Mouse (Mus musculus): ENCODE data around the gene Kif26b. TPM values are rescaled to one million over a fixed set of nuclear protein-coding genes. Genes with fewer than 3 reads are reported as not detected.

Gene Kif26b
- polyA plus RNA-seq, 1 experiment, result not detected

- 53% methylated on average over 31 of the region's 31 CpGs for WGBS
- no peak overlapping the region for H3K4me3 ChIP-seq (ENCODE audit: insufficient read depth, low read depth, low read length)
- TF ChIP-seq CTCF (IDR thresholded peaks at IDR 0.05; ENCODE audit: insufficient read depth, low read depth, low read length) (no peak), POLR2A (IDR thresholded peaks at IDR 0.05; ENCODE audit: insufficient read depth, low read depth, low read length) (no peak)
- H3K4me1 ChIP-seq (ENCODE audit: control insufficient read depth, insufficient read depth, low read length), result peaks cover 8% of the 10 kb centered on the region
- no peak overlapping the region for H3K27ac ChIP-seq (ENCODE audit: insufficient read depth, low read depth, low read length)
Measured at GRCm38 (mm10) chr1:178917194-178917902, 388.4 kb downstream of the Kif26b start.

DNA sequence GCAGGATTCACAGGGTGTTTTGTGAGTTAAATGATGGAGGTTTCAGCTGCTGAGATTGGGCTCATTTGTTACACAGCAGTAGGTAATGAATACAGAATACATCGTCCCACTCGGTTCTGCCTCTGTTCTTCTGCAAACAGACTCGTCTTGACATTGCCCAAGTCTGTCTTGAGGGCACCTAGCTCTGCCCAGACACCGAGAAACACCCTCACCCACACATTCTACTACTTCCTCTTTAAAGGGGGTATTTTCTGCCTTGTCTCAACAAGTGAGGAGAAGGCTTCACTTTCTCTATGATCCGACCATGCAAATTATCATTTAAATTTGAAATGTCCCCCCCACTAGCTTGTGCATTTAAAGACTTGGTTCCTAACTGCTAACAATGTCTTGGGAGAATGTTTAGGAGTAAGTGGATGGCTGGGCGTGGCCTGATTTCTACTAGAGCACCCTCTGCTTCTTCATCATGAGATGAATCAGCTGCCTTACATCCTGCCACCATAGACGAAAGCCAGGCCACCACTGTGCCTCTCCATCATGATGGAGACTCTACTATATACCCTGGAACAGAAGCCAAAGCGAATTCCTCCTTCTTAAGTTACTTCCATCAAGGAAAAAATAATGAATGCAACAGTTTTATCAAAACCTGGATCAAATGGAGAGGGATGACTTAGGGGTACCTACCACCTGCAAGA lies 395.7 kb downstream of the Kif26b start:
- H3K4me3 ChIP-seq (ENCODE audit: insufficient read depth, low read depth, low read length), result no peak overlapping the region
- WGBS, result 90% methylated on average over 8 of the region's 8 CpGs

GRCm38 (mm10) chr1:178929531-178929930 lies 400.6 kb downstream of the Kif26b start:
- Histone ChIP-seq H3K4me1 (ENCODE audit: control insufficient read depth, insufficient read depth, low read length) (no peaks in the 10 kb centered on the region), H3K27ac (ENCODE audit: insufficient read depth, low read depth, low read length) (no peak overlapping the region), H3K4me3 (ENCODE audit: insufficient read depth, low read depth, low read length) (no peak overlapping the region)
- 83% methylated on average over 4 of the region's 4 CpGs for WGBS
- no peak for TF ChIP-seq POLR2A (IDR thresholded peaks at IDR 0.05; ENCODE audit: insufficient read depth, low read depth, low read length)

More for the DNA sequence above, 395.7 kb downstream of the Kif26b start:
- Histone ChIP-seq H3K4me1 (ENCODE audit: control insufficient read depth, insufficient read depth, low read length) (no peaks in the 10 kb centered on the region), H3K27ac (ENCODE audit: insufficient read depth, low read depth, low read length) (no peak overlapping the region)
- TF ChIP-seq CTCF (IDR thresholded peaks at IDR 0.05; ENCODE audit: insufficient read depth, low read depth, low read length), result no peak
- no peak for TF ChIP-seq POLR2A (IDR thresholded peaks at IDR 0.05; ENCODE audit: insufficient read depth, low read depth, low read length)

GRCm38 (mm10) chr1:178933953-178934637 lies 405.2 kb downstream of the Kif26b start:
- WGBS, result 73% methylated on average over 6 of the region's 6 CpGs
- no peak for TF ChIP-seq CTCF (IDR thresholded peaks at IDR 0.05; ENCODE audit: insufficient read depth, low read depth, low read length)
- TF ChIP-seq POLR2A (IDR thresholded peaks at IDR 0.05; ENCODE audit: insufficient read depth, low read depth, low read length), result no peak

GRCm38 (mm10) chr1:178936457-178936856 lies 407.5 kb downstream of the Kif26b start:
- 68% methylated on average over 4 of the region's 4 CpGs for WGBS
- Histone ChIP-seq H3K4me3 (ENCODE audit: insufficient read depth, low read depth, low read length) (no peak overlapping the region), H3K27ac (ENCODE audit: insufficient read depth, low read depth, low read length) (no peak overlapping the region), H3K4me1 (ENCODE audit: control insufficient read depth, insufficient read depth, low read length) (no peaks in the 10 kb centered on the region)
- TF ChIP-seq POLR2A (IDR thresholded peaks at IDR 0.05; ENCODE audit: insufficient read depth, low read depth, low read length) (no peak), CTCF (IDR thresholded peaks at IDR 0.05; ENCODE audit: insufficient read depth, low read depth, low read length) (no peak)

More at GRCm38 (mm10) chr1:178933953-178934637, 405.2 kb downstream of the Kif26b start:
- no peak overlapping the region for H3K27ac ChIP-seq (ENCODE audit: insufficient read depth, low read depth, low read length)
- no peaks in the 10 kb centered on the region for H3K4me1 ChIP-seq (ENCODE audit: control insufficient read depth, insufficient read depth, low read length)
- H3K4me3 ChIP-seq (ENCODE audit: insufficient read depth, low read depth, low read length), result no peak overlapping the region

- H3K4me1 ChIP-seq (ENCODE audit: control insufficient read depth, insufficient read depth, low read length), result no peaks in the 10 kb centered on the region
- no peak for TF ChIP-seq POLR2A (IDR thresholded peaks at IDR 0.05; ENCODE audit: insufficient read depth, low read depth, low read length)
- TF ChIP-seq CTCF (IDR thresholded peaks at IDR 0.05; ENCODE audit: insufficient read depth, low read depth, low read length), result no peak
- WGBS, result 94% methylated on average over 2 of the region's 2 CpGs
Measured at GRCm38 (mm10) chr1:178936976-178937375, 408.1 kb downstream of the Kif26b start.

DNA sequence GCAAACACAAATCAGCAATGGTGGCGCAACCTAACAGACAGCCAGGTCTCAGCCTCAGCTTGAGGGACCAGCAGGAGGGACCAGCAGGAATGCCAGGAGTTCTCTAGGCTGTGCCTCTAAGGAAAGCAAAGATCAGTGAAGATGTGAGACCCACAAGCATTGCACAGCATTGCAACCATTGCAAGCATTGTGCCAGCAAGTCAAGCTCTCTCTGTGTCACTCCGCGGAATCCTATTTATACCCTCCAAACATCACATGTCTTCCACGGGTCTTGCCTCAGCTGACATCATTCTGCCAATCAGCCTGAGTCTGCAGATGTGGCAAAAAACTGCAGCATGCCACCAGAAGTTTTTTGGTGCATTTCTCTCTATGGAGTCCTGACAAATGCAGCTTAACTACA lies 411.4 kb downstream of the Kif26b start:
- Histone ChIP-seq H3K27ac (ENCODE audit: insufficient read depth, low read depth, low read length) (no peak overlapping the region), H3K4me1 (ENCODE audit: control insufficient read depth, insufficient read depth, low read length) (peaks cover 9% of the 10 kb centered on the region), H3K4me3 (ENCODE audit: insufficient read depth, low read depth, low read length) (no peak overlapping the region)
- 82% methylated on average over 4 of the region's 4 CpGs for WGBS
- TF ChIP-seq POLR2A (IDR thresholded peaks at IDR 0.05; ENCODE audit: insufficient read depth, low read depth, low read length) (no peak), CTCF (IDR thresholded peaks at IDR 0.05; ENCODE audit: insufficient read depth, low read depth, low read length) (no peak)

More at GRCm38 (mm10) chr1:178936976-178937375, 408.1 kb downstream of the Kif26b start:
- Histone ChIP-seq H3K4me3 (ENCODE audit: insufficient read depth, low read depth, low read length) (no peak overlapping the region), H3K27ac (ENCODE audit: insufficient read depth, low read depth, low read length) (no peak overlapping the region)

DNA sequence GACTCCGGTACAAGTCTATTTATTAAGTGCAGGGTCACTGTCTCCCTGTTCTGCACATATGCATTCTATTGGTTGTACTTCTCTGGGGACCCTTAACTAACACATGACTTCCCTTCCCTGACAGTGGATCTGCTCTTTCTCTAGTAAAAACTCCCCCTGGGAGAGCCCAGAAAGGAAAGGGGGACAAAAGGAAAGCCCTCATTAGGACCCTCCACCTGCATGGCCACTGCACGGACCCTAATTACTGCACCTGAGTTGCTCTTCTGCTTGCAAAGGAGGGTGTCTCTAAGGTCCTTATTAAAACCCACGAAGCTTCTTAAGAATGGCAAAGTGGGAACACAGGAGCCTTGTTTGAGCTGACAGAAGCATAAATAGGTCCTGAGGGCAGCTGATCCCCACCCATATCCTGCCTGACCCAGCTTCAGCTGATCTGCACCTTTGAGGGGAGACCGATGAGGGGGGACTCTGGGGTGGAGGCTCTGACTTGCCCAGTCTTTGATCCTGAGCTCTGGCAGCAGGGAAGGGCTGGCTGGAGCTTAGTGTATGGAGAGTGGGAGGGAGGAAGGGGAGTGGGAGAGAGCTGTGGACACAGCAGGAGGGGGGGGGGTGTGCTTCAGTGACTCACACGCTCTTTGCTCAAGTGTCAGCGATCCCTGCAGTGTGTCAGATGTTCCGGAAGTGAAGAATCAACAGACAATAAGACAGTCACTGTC lies 413.5 kb downstream of the Kif26b start:
- H3K4me3 ChIP-seq (ENCODE audit: insufficient read depth, low read depth, low read length), result no peak overlapping the region
- 40% methylated on average over 7 of the region's 7 CpGs for WGBS
- peaks cover 9% of the 10 kb centered on the region for H3K4me1 ChIP-seq (ENCODE audit: control insufficient read depth, insufficient read depth, low read length)
- H3K27ac ChIP-seq (ENCODE audit: insufficient read depth, low read depth, low read length), result no peak overlapping the region
- TF ChIP-seq POLR2A (IDR thresholded peaks at IDR 0.05; ENCODE audit: insufficient read depth, low read depth, low read length) (no peak), CTCF (IDR thresholded peaks at IDR 0.05; ENCODE audit: insufficient read depth, low read depth, low read length) (no peak)
